Mouse (Mus musculus): ENCODE measurements around the gene Slu7.
A peak's percentile ranks its signal among the peaks of the same experiment; 100 is the strongest.

Slu7 gene

GRCm38 (mm10) chr11:43425166-43425709 is 8.3 kb upstream of the Slu7 start:
- no peak for DNase-seq (ENCODE audit: low spot score)

DNA sequence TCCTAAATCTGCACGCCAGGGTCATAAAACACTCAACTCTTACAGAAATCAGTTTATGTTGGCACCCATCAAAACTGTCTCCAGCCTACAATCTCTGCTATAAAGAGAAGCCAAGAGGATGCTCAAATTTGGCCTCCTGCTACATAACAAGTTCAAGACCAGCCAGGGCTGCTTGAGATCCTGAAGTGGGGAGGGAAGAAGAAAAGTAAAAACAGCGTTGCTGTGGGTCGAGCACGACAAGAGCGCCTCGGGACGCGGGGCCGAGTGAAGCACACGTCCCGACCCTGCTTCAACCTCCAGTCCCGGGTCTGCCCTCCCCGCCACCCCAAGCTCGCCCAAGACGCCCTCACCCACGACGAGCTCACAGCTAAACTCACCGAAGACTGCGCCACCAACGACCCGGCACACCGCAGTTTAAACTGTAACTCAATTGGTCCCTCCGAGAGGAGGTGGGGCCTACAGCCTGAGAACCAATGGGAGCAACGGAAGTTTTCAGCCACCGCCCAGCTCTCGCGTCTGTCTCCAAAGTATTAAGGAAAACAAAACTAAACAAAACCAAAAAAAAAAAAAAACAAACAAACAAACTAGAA is 7.6 kb upstream of the Slu7 start, which contains the start of gene Pttg1:
Gene Pttg1 (minus strand): TSS at position 428 of the 590 bp plus-strand sequence.
- DNase-seq (ENCODE audit: low spot score), result peak; percentile 84

DNA sequence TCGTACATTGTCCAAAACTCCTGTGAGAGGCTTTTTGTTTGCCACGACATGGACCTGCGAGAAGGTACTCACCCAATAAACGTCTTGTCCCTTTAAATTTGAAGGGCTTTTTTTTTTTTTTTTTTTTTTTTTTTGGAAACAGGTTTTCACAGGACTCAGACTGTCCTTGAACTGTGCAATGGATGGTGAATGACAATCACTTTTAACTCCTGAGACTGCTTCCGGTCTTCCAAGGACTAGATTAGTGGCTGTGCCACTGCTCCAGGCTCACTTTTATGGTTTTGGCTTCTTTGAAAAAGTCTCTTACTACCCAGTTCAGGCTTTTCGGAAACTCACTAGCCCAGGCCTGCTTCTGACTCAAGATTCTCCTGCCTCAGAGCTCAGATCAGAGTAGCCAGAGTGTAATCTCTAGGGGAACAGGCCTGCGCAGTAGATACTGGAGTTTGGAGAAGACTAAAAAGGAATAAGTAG is 7.1 kb upstream of the Slu7 start:
- peak; percentile 35 for DNase-seq (ENCODE audit: low spot score)

DNA sequence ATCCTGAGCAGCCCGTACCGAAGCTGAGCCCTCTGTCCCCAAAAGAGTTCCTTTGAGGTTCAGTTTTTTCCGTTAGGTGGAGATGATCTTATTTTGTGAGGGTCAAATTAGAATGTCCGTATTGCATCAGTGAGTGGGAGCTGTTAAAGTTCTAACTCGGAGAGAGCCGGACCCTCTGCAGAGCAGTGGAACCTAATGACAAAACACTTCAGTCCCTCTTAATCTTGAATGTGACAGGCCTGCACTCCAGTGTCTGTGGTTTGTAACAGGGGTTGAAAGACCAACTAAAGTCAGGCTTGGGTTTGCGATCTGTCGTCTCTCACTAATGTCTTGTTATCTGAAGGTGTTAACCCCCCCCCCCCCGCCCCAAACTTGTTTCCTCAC is 472 bp downstream of the Slu7 start:
- no peak for DNase-seq (ENCODE audit: low spot score)

DNA sequence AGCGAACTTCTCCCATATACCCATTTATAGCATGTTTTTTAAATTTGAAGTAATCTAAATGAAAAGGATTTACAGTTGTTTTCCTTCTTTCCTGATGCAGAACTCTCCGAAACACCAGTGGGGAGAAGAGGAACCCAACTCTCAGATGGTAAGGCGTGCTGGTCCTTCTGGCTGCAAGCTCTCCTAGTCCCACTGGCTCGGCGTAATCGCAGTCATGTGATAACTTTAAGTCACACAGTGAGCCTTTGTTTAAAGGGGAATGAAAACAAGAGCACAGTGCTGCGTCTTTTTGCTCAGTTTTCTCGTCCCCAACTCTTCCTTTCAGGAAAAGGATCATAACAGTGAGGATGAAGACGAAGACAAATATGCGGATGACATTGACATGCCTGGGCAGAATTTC is 7.6 kb downstream of the Slu7 start:
- no peak for DNase-seq (ENCODE audit: low spot score)

DNA sequence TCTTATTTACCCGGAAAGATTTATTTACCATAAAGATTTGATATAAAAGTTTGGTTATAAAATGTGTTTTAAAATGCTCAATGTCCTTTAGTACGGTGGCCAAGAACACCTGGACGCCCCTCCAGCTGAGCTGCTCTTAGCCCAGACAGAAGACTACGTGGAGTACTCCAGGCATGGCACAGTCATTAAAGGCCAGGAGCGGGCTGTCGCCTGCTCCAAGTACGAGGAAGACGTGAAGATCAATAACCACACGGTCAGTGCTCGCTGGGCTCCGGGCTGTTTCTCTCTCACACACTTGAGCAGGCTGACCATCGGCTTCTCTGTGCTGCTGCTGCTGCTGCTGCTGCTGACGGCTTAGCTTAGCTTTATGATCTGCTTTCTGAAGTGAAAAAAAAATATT is 9.6 kb downstream of the Slu7 start:
- DNase-seq (ENCODE audit: low spot score), result no peak

DNA sequence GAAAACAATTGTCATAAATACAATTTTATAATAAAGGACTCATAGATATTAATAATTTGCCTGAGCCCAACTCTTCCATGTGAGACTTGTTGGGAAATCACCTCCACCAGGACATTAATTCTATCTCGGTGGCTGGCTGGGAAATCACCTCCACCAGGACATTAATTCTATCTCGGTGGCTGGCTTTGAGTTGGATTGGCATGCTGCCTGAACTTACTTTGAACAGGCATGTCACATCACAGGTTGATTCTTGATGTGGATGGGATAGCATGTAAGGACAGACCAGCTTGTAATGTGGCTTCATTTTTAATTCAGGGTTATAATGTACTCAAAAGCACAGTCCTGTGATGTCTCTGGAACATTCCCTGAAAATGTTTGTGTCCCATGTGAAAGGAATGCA is 16.4 kb downstream of the Slu7 start:
- DNase-seq (ENCODE audit: low spot score), result no peak

- DNase-seq (ENCODE audit: low spot score), result no peak
Measured at GRCm38 (mm10) chr11:43451322-43451721, 17.8 kb downstream of the Slu7 start.

DNA sequence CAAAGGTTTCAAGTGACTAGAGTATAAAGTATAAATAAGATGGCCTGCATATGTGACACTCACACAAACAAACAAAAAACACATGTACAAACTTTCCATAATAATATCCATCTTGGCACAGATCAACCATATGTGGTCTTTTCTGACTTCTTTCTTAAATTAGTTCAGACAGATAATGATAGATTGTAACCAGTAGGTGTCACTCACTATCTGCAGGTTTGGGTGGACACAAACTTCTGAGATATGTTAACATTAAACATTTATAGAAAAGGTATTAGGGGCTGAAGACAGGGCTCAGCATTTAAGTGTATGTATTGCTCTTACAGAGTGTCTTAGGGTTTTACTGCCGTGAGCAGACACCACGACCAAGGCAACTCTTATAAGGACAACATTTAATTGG is 18.7 kb downstream of the Slu7 start:
- DNase-seq (ENCODE audit: low spot score), result no peak

GRCm38 (mm10) chr11:43463204-43463603 is 29.7 kb downstream of the Slu7 start:
- DNase-seq (ENCODE audit: low spot score), result no peak

DNA sequence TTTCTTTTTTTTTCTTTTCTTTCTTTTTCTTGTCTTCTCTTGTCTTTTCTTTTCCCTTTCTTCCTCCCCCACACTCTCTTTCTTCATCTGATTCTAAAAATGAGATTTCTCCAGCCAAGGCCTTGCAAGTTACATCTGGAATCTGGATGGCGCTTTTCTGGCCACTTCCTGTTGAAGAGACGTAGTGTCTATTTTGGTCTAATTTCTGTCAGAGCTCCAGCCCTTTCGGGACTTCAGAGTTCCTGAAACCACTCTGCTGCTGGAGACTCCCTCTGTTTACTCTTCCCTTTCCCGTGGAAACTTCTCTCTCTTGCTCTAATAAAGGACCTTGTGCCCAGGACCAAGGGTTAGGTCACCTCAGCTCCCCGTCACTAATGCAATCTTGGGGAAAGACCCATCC is 36.6 kb downstream of the Slu7 start:
- DNase-seq (ENCODE audit: low spot score), result no peak

DNA sequence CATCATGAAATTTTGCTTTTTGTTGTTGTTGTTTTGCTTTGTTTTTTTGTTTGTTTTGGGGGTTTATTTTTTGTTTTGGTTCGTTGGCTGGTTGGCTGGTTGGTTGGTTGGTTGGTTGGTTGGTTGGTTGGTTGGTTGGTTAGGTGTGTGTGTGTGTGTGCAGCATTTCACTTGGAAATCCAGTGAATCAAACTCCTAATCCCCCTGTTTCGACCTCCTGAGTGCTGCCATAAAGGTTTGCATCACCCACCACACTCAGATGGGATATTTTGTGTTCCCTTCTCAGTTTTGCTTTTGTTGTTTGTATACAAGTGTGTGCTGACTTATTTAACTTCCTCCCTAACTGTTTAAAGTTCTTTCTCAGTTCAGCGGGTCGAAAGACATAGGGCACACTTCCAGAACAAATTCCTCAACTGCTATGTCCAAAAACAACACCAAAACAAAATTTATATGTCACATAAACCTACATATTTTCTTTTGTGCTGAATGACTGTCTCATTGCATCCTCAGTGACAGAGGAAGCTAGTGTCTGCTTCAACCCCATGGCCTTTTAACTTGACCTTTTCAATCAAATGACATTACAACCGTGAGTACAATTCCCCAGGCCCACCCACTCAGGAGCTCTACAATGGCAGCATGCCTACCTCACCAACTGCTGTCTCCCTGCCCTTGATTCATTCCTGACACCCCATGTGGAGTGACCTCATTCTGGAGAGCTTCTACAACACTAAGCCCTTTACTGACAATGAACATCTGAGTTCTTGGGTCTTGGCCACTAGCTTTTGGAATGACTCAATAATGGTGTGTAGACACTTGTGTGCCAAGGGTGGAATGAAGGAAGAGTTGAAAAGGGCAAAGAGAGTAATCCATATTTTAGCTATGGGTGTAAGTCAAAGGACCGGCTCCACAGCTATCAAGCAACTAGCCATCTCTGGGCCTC is 37.6 kb downstream of the Slu7 start:
- peak; percentile 10 for DNase-seq (ENCODE audit: low spot score)

DNA sequence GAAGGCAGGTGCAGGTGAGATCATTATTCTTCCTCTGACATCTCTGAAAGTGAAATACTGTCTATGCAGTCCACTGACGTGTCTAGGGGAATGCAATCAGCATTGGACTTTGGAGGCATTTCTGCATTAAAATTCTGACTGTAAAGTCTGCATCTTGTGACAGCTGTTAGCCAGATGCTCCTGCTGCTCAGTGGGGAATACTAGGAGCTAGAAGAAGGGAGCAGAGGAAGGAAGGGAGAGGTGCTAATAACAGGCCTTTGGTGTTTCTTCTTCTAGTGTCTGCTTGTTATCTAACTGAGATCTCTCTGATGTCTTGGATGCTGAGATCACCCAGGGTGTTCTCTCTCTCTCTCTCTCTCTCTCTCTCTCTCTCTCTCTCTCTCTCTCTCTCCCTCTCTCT is 39.6 kb downstream of the Slu7 start:
- DNase-seq (ENCODE audit: low spot score), result peak; percentile 3

- DNase-seq (ENCODE audit: low spot score), result no peak
Measured at GRCm38 (mm10) chr11:43473635-43474224, 40.2 kb downstream of the Slu7 start.

GRCm38 (mm10) chr11:43474225-43474774 is 40.8 kb downstream of the Slu7 start, which contains the start of gene C1qtnf2:
Gene C1qtnf2, plus strand, starts transcription at chr11:43474276.
- DNase-seq (ENCODE audit: low spot score), result peak; percentile 49

GRCm38 (mm10) chr11:43479376-43479775 is 45.8 kb downstream of the Slu7 start:
- no peak for DNase-seq (ENCODE audit: low spot score)

DNA sequence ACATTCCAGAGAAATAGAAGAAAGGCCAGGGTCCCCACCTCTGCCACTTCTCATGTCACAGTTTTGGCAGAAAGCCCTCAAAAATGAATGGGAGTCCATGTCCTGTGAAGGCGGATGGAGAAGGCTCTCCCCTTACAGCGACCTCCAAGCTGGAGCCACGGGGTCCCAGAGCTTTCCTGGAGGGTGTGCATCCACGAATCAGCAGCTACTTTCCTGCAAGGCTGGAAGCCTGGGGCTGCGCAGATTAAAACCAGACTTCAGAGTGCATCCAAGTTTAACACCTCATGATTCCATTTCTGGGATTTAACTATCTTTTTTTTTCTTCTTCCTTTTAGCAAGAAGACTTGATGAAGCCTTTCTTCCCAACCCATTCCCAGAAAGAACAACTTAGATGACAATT is 47.0 kb downstream of the Slu7 start:
- DNase-seq (ENCODE audit: low spot score), result no peak

DNA sequence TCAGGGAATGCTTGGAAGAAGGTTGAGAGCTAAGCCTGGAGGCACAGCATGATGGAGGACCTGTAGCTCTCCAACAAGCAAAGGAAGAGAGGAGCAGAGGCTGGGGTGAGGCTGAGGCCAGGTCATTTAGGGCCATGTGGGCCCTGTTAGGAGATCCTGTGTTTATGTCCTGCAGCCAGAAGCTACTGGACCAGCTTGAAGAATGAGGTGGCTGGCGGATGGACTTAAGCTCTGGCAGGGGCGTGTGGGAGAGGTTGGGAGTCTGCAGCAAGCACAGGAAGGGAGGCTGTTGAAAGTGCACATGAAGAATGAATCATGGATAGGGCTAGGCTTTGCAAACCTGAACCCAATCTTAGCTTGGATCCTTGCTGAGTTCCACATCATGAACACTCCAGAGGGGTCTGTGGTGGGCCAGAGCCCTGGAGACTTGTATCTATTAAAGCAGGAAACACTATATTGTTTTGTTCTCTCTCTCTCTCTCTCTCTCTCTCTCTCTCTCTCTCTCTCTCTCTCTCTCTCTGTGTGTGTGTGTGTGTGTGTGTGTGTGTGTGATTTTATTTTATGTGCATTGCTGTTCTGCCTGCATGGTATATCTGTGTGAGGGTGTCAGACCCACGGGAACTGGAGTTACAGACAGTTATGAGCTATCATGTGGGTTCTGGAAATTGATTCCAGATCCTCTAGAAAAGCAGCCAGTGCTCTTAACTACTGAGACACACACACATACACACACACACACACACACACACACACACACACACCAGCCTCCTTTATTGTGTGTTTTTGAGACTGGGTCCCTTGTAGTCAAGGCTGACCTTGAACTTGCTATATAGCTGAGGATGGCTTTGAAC is 48.4 kb downstream of the Slu7 start:
- DNase-seq (ENCODE audit: low spot score), result no peak

GRCm38 (mm10) chr11:43483122-43483792 is 49.7 kb downstream of the Slu7 start:
- no peak for DNase-seq (ENCODE audit: low spot score)

- DNase-seq (ENCODE audit: low spot score), result no peak
Measured at GRCm38 (mm10) chr11:43484057-43484456, 50.5 kb downstream of the Slu7 start.

- no peak for DNase-seq (ENCODE audit: low spot score)
Measured at GRCm38 (mm10) chr11:43484652-43485051, 51.1 kb downstream of the Slu7 start.
